Mouse (Mus musculus) ES-E14 (cell line): Measurements from ENCODE around the gene Ptprm.

ENCODE experiments used
- CHD2 ChIP-seq: IDR thresholded peaks from 2 replicates; pipeline ENCODE4 v1.6.1; 2014; ENCODE audit warnings: mild to moderate bottlenecking, low read depth, low read length, inconsistent platforms
- HCFC1 ChIP-seq: IDR thresholded peaks from 2 replicates; pipeline ENCODE4 v1.6.1; 2012; ENCODE audit warnings: low read length, inconsistent platforms, borderline replicate concordance; ENCODE audit not compliant: insufficient read depth
- MAFK ChIP-seq: IDR thresholded peaks from 2 replicates; pipeline ENCODE4 v1.6.1; 2014; ENCODE audit warnings: mild to moderate bottlenecking, low read depth, low read length, inconsistent platforms; ENCODE audit not compliant: insufficient read depth
- ZC3H11A ChIP-seq: IDR thresholded peaks from 2 replicates; pipeline ENCODE4 v1.6.1; 2012; ENCODE audit warnings: low read depth, mild to moderate bottlenecking, inconsistent platforms, low read length, borderline replicate concordance
- ZNF384 ChIP-seq: IDR thresholded peaks from 2 replicates; pipeline ENCODE4 v1.6.1; 2012; ENCODE audit warnings: low read depth, low read length, inconsistent platforms

GRCm38 (mm10) chr17:66769365-66770363, 584.6 kb downstream of the Ptprm start:
- no peak for TF ChIP-seq ZC3H11A
- TF ChIP-seq CHD2 = no peak
- TF ChIP-seq HCFC1 = no peak
- TF ChIP-seq ZNF384 = no peak
- no peak for TF ChIP-seq MAFK
